Mouse (Mus musculus): Measurements from ENCODE around the gene Cdc6.

Gene Cdc6

GRCm38 (mm10) chr11:98943741-98944461, 36.3 kb downstream of the Cdc6 start:
- DNase-seq (ENCODE audit: low spot score in 2 of 2): peak in 1 of 2 experiments; percentile 57

GRCm38 (mm10) chr11:98944897-98945604, 37.5 kb downstream of the Cdc6 start:
- peak in 1 of 2 experiments; percentile 54 for DNase-seq (ENCODE audit: low spot score in 2 of 2)

GRCm38 (mm10) chr11:98945605-98945977, 38.0 kb downstream of the Cdc6 start:
- no peak for DNase-seq (ENCODE audit: low spot score in 2 of 2)

GRCm38 (mm10) chr11:98947969-98948569, 40.5 kb downstream of the Cdc6 start:
- DNase-seq (ENCODE audit: low spot score in 2 of 2): peak; percentile 66 to 70

- peak in 1 of 2 experiments; percentile 61 for DNase-seq (ENCODE audit: low spot score in 2 of 2)
These were observed 41.8 kb downstream of the Cdc6 start for GRCm38 (mm10) chr11:98949242-98949957.

- DNase-seq (ENCODE audit: low spot score in 2 of 2): peak in 1 of 2 experiments; percentile 43
These were observed 42.4 kb downstream of the Cdc6 start for GRCm38 (mm10) chr11:98949958-98950460.

- DNase-seq (ENCODE audit: low spot score in 2 of 2): no peak
These were observed 42.9 kb downstream of the Cdc6 start for GRCm38 (mm10) chr11:98950484-98950883.

- no peak for DNase-seq (ENCODE audit: low spot score in 2 of 2)
These were observed 43.7 kb downstream of the Cdc6 start for GRCm38 (mm10) chr11:98951026-98951906.

- DNase-seq (ENCODE audit: low spot score in 2 of 2): no peak
These were observed 44.5 kb downstream of the Cdc6 start for GRCm38 (mm10) chr11:98952111-98952510.

GRCm38 (mm10) chr11:98952736-98953135, 45.1 kb downstream of the Cdc6 start:
- DNase-seq (ENCODE audit: low spot score in 2 of 2): peak; percentile 63 to 73

GRCm38 (mm10) chr11:98953361-98953760, 45.8 kb downstream of the Cdc6 start:
- no peak for DNase-seq (ENCODE audit: low spot score in 2 of 2)

GRCm38 (mm10) chr11:98953835-98954320, 46.3 kb downstream of the Cdc6 start:
- no peak for DNase-seq (ENCODE audit: low spot score in 2 of 2)

- no peak for DNase-seq (ENCODE audit: low spot score in 2 of 2)
These were observed 46.8 kb downstream of the Cdc6 start for GRCm38 (mm10) chr11:98954373-98954772.

GRCm38 (mm10) chr11:98954801-98955706, 47.5 kb downstream of the Cdc6 start:
- no peak for DNase-seq (ENCODE audit: low spot score in 2 of 2)

GRCm38 (mm10) chr11:98955707-98956235, 48.2 kb downstream of the Cdc6 start:
- no peak for DNase-seq (ENCODE audit: low spot score in 2 of 2)

- DNase-seq (ENCODE audit: low spot score in 2 of 2): no peak
These were observed 48.7 kb downstream of the Cdc6 start for GRCm38 (mm10) chr11:98956340-98956739.

GRCm38 (mm10) chr11:98959437-98960312, 52.1 kb downstream of the Cdc6 start:
- DNase-seq (ENCODE audit: low spot score in 2 of 2): peak; percentile 81 to 82

- DNase-seq (ENCODE audit: low spot score in 2 of 2): no peak
These were observed 52.8 kb downstream of the Cdc6 start for GRCm38 (mm10) chr11:98960313-98960906.

Data from spleen, postnatal 36 days (tissue).